Mouse (Mus musculus) kidney, adult 2 months (tissue): ENCODE data around the gene Btbd2.

Source experiments
- CTCF ChIP-seq: fragments of 200-500 bp; conservative IDR thresholded peaks from 2 replicates; pipeline ENCODE4 v1.5.1; 2011; ENCODE audit warnings: low read depth, mild to moderate bottlenecking, control low read depth, low read length, moderate library complexity, mixed read lengths; ENCODE audit not compliant: insufficient read depth, insufficient read length
- POLR2A ChIP-seq: fragments of 200-500 bp; IDR thresholded peaks from one replicate; pipeline ENCODE4 v1.6.1; 2011; ENCODE audit warnings: low read depth, low read length, control low read depth

DNA sequence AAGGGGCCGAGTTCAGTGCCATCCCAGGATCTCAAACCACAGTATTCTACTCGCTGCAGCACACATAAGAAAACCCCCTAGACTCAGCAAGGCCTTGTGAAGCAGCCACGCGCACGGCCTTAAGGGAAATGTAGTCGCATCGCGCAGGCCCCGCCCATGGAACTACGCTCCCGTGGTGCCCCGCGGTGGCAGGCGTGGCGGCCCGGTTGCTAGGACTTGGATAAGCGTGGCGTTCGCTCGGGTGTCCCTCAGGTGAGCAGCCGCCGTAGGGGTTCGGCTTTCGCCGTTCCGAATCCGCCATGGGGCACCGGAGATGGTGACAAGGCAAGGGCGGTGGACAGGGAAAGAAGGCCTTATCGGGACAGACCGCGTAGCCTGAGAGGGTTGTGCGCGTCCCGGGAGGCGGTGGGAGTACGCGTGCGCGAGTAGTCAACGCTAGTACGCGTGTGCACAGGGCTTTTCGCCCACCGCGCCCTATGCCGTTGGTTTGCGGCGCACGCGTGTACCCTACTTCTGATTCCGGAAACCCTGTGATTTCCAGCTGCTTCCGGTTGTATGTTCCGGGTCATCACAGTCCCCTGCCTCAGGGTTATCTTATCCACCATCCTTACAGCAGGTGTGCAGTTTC is 54.1 kb downstream of the Btbd2 start, which contains the start of the genes Scamp4 and Adat3:
- TF ChIP-seq CTCF (no peak), POLR2A (no peak)
